Mouse (Mus musculus): ENCODE results near the gene Dmrt3.

Gene Dmrt3

GRCm38 (mm10) chr19:25622291-25623251 lies 12.5 kb downstream of the Dmrt3 start:
- DNase-seq (ENCODE audit: low read depth, low spot score) = peak; percentile 65

DNA sequence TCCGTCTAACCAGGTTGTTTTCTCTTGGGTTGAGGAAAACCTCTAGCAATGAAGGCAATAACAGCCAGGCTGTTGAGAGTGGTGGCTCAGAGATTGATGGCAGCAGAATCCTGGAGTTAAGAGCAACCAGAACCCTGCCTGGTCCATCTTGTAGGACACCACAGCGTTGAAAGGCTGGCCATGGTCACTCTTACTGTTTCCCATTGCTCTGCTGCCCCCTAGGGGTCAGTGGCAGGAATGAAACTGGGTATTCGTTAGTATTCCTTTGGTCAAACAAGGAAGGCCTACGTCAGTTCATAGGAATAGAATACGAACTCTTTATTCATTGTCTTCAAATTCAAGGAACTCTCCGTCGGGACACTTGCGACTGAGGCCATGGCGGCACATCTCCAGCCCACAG lies 18.4 kb downstream of the Dmrt3 start:
- peak; percentile 47 for DNase-seq (ENCODE audit: low read depth, low spot score)

DNA sequence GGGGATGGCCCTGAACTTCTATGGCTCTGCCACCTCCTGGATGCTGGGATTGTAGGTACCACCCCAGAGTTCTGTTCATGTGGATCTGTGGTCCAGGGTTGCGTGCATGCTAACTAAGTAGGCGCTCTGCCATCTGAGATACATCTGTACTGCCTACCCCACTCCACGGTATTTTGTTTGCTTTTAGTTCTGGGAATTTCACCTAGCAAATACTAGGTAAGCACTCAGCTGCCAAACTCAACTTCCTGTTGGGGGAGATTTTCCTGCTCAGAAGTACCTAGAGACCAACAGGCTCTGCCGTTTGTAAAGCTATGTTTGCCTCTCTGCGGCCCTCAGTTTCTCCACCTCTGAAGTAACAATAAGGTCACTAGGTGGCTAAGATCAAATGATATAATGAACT lies 25.0 kb downstream of the Dmrt3 start:
- DNase-seq (ENCODE audit: low read depth, low spot score) = no peak

DNA sequence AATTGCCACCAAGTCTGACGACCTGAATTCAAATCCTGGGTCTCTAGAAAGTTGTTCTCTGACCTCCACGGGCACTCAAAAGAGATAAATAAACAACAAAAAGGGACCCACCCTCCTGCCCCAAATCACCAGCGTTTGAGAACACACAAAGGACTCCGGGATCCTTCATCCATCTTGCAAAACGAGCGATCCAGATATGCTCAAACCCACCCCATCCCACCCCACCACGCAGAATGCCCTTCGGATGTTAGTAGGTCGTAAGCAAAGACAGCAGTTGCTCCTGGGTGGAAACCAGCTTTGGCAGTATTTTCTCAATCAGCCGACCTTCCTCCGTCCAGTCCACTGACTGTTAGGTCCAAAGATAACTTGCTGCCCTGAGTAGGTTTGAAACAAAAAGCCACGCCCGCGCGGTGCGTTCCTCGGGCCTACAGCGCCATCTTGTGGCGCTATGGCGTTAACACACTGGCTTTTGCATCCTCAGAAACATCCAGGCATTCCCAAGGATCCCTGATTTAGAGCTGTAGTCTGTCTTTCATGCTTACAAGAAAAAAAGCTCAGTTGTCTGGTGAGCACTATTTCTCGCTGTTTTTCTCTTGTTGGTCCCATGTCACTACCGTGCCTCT lies 25.6 kb downstream of the Dmrt3 start:
- peak; percentile 56 for DNase-seq (ENCODE audit: low read depth, low spot score)

- no peak for DNase-seq (ENCODE audit: low read depth, low spot score)
Observed at GRCm38 (mm10) chr19:25638766-25639361, 28.8 kb downstream of the Dmrt3 start.

DNA sequence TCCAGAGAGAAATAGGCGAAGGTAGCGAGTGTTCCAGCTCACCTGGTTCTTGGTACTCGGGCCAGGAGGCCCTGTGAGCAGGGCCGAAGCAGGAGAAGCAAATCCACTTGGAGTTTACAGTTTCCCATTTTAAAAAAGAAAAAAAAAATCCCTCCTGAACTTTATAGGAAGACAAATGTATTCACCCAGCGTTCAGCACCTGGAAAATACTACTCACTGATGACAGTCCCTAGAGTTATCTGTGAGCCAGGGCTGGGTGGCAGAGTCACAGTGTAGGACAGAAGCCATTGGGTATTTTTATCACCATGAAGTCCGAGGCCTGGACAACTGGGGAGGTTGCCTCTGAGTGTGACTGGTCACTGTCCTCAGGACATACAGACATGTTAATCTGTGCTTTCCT lies 31.7 kb downstream of the Dmrt3 start:
- no peak for DNase-seq (ENCODE audit: low read depth, low spot score)

DNA sequence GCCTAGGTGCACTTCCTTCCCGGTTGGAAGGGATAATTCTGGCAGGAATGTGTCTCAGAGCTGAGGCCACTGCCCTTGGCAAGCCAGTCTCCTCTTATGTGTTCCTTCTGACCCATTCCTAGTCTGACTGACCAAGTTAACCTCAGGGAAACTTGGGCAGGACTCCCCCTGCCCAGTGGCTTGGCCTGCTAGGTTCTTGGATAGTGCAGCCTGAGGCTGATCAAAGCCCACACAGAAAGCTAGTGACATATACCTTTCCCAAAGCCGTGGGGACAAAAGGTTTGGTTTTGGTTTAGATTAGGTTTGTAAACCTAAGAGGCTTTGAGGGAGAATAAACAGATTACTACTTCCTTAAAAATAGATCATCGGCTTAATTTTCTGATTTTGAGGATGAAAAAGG lies 37.0 kb downstream of the Dmrt3 start:
- DNase-seq (ENCODE audit: low read depth, low spot score) = no peak

DNA sequence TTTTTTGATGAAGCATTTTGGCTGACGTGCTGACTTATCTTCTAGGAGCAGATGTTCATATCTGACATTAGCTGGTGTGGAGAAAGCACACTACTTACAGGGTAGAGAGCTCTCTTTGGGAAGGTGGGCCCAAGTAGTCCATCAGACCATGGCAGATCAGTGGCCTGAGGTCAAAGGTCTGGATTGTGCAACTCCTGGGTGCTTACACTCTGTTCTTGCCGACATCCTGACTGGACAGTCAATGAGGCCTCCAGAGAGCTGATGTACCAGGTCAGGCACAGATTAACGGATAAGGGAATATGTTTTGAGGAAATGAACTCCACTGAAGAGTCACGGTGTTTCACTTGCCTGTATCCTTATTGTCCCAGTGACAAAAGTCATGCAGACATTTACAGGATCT lies 38.6 kb downstream of the Dmrt3 start:
- DNase-seq (ENCODE audit: low read depth, low spot score) = no peak

- DNase-seq (ENCODE audit: low read depth, low spot score) = no peak
Observed at GRCm38 (mm10) chr19:25650474-25650873, 40.4 kb downstream of the Dmrt3 start.

DNA sequence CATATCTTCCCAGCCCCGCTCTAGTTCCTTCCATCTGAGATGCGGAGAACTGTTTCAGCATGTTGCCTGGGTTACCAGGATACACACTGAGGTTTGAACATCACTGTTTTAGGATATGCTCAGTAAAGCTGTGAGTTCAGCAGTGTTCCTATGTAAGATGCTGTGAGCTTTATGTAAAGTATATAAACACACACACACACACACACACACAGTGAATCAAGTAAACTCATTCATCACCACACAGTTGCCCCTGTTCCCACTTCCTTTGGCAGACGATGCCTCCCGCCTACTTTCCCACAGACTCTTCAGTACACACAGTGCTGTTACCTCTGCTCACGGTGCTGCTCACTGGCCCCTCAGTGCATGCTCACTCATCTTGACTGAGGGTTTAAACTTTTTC lies 42.5 kb downstream of the Dmrt3 start:
- DNase-seq (ENCODE audit: low read depth, low spot score) = no peak

GRCm38 (mm10) chr19:25654034-25654749 lies 44.1 kb downstream of the Dmrt3 start:
- no peak for DNase-seq (ENCODE audit: low read depth, low spot score)

DNA sequence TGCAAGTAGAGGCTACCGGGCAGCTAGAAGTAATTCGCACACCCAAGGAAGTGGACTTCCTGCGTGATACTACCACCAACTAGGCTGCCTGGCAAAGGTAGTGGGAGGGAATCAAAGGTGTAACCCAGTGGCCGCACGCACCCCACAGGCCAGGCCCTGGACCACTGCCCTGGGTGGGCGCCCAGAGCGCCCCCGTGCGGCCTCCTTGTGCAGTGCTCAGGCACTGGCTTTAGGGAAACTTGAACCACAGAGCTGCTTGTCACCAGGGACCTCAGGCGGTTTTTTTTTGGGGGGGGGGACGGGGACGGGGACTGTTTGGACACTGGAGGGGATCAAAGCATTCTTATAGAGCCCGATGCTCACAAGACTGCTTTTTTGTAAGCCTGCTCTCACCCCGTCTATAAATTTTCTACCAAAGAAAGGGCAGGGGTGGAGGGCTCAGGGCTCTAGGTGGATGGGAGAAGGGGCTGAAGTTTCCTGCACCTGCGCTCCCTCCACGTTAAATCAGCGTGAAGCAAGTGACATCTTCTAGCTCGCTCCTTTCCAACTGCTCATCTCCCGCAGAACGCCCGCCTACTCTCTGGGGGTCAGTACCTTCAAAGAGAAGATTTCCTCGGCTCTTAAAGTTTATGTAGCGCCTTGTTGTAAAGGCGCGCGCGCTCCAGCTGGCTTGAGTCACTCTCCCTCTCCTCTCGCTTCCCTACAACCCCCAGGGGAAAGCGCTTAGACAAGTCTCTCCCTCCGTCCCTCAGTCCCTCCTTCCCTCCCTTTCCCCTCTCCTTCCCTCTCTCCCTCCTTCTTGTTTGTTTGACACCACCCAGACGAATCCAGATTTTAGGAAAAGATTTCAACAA lies 55.6 kb downstream of the Dmrt3 start:
- peak; percentile 9 for DNase-seq (ENCODE audit: low read depth, low spot score)

GRCm38 (mm10) chr19:25667836-25668235 lies 57.7 kb downstream of the Dmrt3 start:
- no peak for DNase-seq (ENCODE audit: low read depth, low spot score)

DNA sequence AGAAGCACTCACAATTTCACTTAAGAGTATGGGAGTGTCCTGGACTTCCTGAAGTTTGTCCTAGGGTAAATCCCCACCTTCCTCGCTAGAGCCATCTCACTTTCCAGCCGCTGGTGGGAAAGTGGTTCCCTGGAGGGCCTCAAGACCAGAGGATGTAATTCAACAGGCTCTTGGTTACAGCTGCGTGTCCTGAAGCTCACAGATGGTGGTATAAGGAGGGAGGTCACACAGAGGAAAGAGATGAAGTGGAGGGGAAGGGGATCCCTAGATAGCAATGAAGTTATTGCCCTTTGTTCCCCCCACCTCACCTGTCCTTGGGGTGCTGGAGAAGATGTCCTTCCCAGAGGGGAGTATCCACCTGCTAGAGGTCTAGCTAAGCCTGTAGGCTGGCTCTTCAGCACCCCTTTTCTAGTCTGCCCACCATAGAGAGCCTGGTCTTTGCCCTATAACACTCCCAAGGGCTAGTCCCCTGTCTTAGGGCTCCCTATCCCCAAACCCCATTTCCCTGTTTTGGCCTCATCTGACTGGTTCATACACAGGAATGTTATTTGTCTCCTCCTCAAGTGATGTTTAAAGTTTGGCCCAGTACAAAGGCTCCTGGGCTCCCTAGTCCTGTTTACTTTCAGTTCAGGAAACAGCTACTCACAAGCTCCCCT lies 59.6 kb downstream of the Dmrt3 start:
- DNase-seq (ENCODE audit: low read depth, low spot score) = no peak

- DNase-seq (ENCODE audit: low read depth, low spot score) = no peak
Observed at GRCm38 (mm10) chr19:25670571-25671285, 60.6 kb downstream of the Dmrt3 start.

DNA sequence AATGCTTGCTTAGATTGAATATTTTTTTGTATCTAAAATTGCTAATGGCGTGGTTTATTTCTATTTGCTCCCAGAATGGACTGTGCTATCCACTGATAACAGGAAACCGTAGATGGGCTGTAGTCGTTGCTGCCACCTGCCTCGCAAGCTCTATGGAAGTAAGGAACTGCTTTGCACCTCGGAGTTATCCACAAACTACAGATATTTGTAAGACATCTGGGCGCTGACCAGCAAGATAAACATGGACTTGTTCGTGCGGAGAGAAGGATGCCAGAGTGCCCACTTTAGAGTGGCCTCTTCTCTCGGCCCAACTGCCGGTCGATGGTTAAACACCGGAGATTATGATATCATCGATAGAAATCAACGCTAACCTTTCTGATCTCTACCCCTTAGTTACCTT lies 61.6 kb downstream of the Dmrt3 start:
- no peak for DNase-seq (ENCODE audit: low read depth, low spot score)

- DNase-seq (ENCODE audit: low read depth, low spot score) = peak; percentile 94
Observed at GRCm38 (mm10) chr19:25672101-25672950, 62.2 kb downstream of the Dmrt3 start, which contains the start of gene Dmrt2. Dmrt2 (plus strand) TSS chr19:25672411.

Data from A20 (cell line).